Mouse (Mus musculus): ENCODE measurements at regions not wholly inside any gene's neighbourhood (a gene's known extent, or its start where the extent isn't known, plus 50 kb on each side); places are given as distances from the start of the nearest gene placed in this dataset.

DNA sequence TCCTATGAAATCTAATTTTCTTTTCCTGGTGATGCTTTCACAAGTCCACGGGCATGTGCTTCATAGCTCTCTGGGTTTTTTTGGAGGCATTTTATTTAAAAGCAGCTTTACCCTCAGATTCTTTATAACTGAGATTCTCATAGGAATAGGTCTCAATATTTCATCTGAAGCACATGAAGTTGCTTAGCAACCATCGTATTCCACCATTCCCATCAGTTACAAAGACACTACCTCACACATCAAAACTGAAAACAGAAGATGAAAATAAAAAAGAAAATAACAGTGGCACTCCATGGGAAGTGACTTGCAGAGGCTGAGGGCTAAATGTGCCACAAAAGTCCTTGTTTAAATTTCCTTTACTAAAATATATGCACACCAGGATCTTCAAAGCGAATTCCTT is 384.0 kb upstream of the 1700015G11Rik start:
- no peak for DNase-seq (ENCODE audit: low read depth, low spot score)

- peak; percentile 33 for DNase-seq (ENCODE audit: low read depth, low spot score)
Observed at GRCm38 (mm10) chr7:52391793-52392192, 376.3 kb upstream of the 1700015G11Rik start.
